Mouse (Mus musculus) intestine, embryonic 14.5 days (tissue): ENCODE results near the gene Psmd9. TPM values are rescaled to one million over a fixed set of nuclear protein-coding genes. Genes with fewer than 3 reads are reported as not detected.

Experiments used
- ATAC-seq: fragments of 200-750 bp; cut with Nextera tagmentation; replicated peaks from 2 replicates; pipeline ENCODE4 v1.8.0; 2017; ENCODE audit warnings: low read depth, moderate number of reproducible peaks, moderate TSS enrichment, moderate library complexity; ENCODE audit not compliant: low FRiP score, low TSS enrichment
- DNase-seq: peaks from one replicate; pipeline ENCODE4 v3.0.0-alpha.2; 2018; ENCODE audit warnings: low spot score
- H3K27ac ChIP-seq: fragments of 300-500 bp; sonication (generic); 2 replicates; pipeline ENCODE4 v1.5.1; 2014; ENCODE audit warnings: low read depth, mild to moderate bottlenecking, control low read depth
- H3K27me3 ChIP-seq: fragments of 300-500 bp; sonication (generic); replicated peaks from 2 replicates; pipeline ENCODE4 v1.6.1; 2014; ENCODE audit warnings: low read length, control low read depth; ENCODE audit not compliant: control insufficient read depth, insufficient read depth
- H3K36me3 ChIP-seq: fragments of 300-500 bp; sonication (generic); 2 replicates; pipeline ENCODE4 v1.6.1; 2014; ENCODE audit warnings: low read length, control low read depth; ENCODE audit not compliant: control insufficient read depth, insufficient read depth
- H3K4me1 ChIP-seq: fragments of 300-500 bp; sonication (generic); replicated peaks from 2 replicates; pipeline ENCODE4 v1.6.1; 2014; ENCODE audit warnings: low read length, control low read depth, mixed read lengths; ENCODE audit not compliant: control insufficient read depth, insufficient read depth
- H3K4me2 ChIP-seq: fragments of 300-500 bp; sonication (generic); 2 replicates; pipeline ENCODE4 v1.6.1; 2014; ENCODE audit warnings: low read length
- H3K4me3 ChIP-seq: fragments of 300-500 bp; sonication (generic); 2 replicates; pipeline ENCODE4 v1.5.1; 2014; ENCODE audit warnings: low read depth, low read length, control low read depth, mixed read lengths
- H3K9ac ChIP-seq: fragments of 300-500 bp; sonication (generic); 2 replicates; pipeline ENCODE4 v1.6.1; 2014; ENCODE audit warnings: mild to moderate bottlenecking, low read length
- H3K9me3 ChIP-seq: fragments of 300-500 bp; sonication (generic); 2 replicates; pipeline ENCODE4 v1.6.1; 2016; ENCODE audit warnings: low read length, control low read depth; ENCODE audit not compliant: control insufficient read depth
- WGBS: fragments of 180-500 bp; shearing (Covaris S2); extraction: QIAGEN DNeasy Blood & Tissue Kit; methylation state at CpG from one replicate; pipeline ENCODE4 v1.1.7; 2014; 5-methylcytosine and 5-hydroxymethylcytosine counted together
- polyA plus RNA-seq: library from polyadenylated mRNA; unstranded; fragments of >200 nt; fragmentation: Nextera tagmentation; extraction: Ambion mirVana; gene quantifications from 2 replicates; pipeline ENCODE4 v1.2.1, GENCODE M21; 2014

Gene Psmd9
- polyA plus RNA-seq, 1 experiment from 2014 or later: 58.6 TPM

DNA sequence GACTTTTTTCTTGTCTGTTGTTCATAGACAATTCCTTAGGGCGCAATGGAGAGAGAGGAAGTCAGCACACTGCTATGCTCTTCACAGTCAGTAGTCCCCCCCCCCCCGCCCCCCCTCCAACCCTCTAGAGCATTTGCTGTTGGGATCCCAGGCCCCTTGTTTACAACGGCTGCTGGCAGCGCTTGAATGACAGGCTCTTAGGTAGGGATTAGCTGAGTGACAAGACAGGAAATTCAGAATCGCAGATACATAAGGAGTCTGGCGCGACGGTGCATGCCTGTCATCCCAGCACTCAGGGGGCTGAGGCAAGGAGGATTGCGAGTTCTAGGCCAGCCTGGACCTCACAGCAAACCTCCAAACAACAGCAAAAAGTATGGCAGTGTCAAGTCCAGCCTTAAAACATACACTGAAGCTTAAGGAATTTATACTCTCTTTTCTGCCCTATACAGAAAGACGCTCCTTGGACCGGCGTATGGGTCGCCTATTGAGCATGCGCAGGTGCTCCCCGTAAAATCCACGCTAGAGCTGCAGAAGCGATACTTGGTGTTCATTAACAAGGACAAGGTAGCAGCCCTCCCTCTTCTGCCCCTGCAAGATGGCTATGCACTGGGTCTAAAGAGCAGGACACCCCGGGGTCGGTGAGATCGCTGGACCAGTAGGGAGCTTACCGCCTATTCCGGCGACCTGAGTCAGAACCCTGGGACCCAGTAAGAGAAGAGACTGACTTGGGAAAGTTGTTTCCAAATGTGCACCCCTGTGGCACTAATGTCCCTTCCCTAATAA, 128.0 kb downstream of the Psmd9 start:
- no peaks in the 10 kb centered on the region for H3K36me3 ChIP-seq
- H3K27me3 ChIP-seq: 0 out of 2 replicates have a peak, but pooled peaks cover 3% of the 10 kb centered on the region
- H3K4me2 ChIP-seq: no peak overlapping the region
- H3K9me3 ChIP-seq: no peaks in the 10 kb centered on the region
- no peak overlapping the region for H3K9ac ChIP-seq
- ATAC-seq: no peak
- no peak for DNase-seq
- H3K4me3 ChIP-seq: no peak overlapping the region
- 56% methylated on average over 23 of the region's 23 CpGs for WGBS
- no peak overlapping the region for H3K27ac ChIP-seq
- H3K4me1 ChIP-seq: no peaks in the 10 kb centered on the region

- H3K4me2 ChIP-seq: no peak overlapping the region
- WGBS: 82% methylated on average over 7 of the region's 7 CpGs
- H3K4me1 ChIP-seq: no peaks in the 10 kb centered on the region
- ATAC-seq (no peak), DNase-seq (no peak)
- no peak overlapping the region for H3K27ac ChIP-seq
- no peak overlapping the region for H3K4me3 ChIP-seq
- no peaks in the 10 kb centered on the region for H3K9me3 ChIP-seq
- H3K36me3 ChIP-seq: no peaks in the 10 kb centered on the region
- 0 out of 2 replicates have a peak, but pooled peaks cover 3% of the 10 kb centered on the region for H3K27me3 ChIP-seq
- H3K9ac ChIP-seq: no peak overlapping the region
Measured at GRCm38 (mm10) chr5:123297830-123298229, 128.6 kb downstream of the Psmd9 start.

GRCm38 (mm10) chr5:123298526-123298925, 129.3 kb downstream of the Psmd9 start:
- Histone ChIP-seq H3K9me3 (no peaks in the 10 kb centered on the region), H3K27me3 (0 out of 2 replicates have a peak, but pooled peaks cover 3% of the 10 kb centered on the region), H3K4me2 (no peak overlapping the region), H3K9ac (no peak overlapping the region), H3K4me1 (no peaks in the 10 kb centered on the region), H3K4me3 (no peak overlapping the region), H3K36me3 (no peaks in the 10 kb centered on the region), H3K27ac (no peak overlapping the region)
- ATAC-seq (no peak), DNase-seq (no peak)
- 88% methylated on average over 6 of the region's 6 CpGs for WGBS

Other genes starting within 250 kb of the Psmd9 start
- 31.7 and 37.4 TPM in 2 replicates for gene Kdm2b, start 179.6 kb upstream of the Psmd9 start, polyA plus RNA-seq
- 15.6 and 17.7 TPM in 2 replicates for gene Orai1, start 154.3 kb upstream of the Psmd9 start, polyA plus RNA-seq
- 0.54 and 1.5 TPM in 2 replicates for gene Morn3, start 122.4 kb upstream of the Psmd9 start, polyA plus RNA-seq
- gene Tmem120b, start 101.0 kb upstream of the Psmd9 start, polyA plus RNA-seq: 8.9 and 10.0 TPM in 2 replicates
- gene Rhof, start 36.7 kb upstream of the Psmd9 start, polyA plus RNA-seq: 1.5 and 1.9 TPM in 2 replicates
- 10.3 and 10.6 TPM in 2 replicates for gene Setd1b, start 27.2 kb upstream of the Psmd9 start, polyA plus RNA-seq
- 1.3 and 1.9 TPM in 2 replicates for gene Hpd, start 13.3 kb downstream of the Psmd9 start, polyA plus RNA-seq
- 1.1 and 1.8 TPM in 2 replicates for gene Wdr66, start 82.7 kb downstream of the Psmd9 start, polyA plus RNA-seq
- gene Bcl7a, start 174.4 kb downstream of the Psmd9 start, polyA plus RNA-seq: 21.1 and 24.0 TPM in 2 replicates
- gene Mlxip, start 225.4 kb downstream of the Psmd9 start, polyA plus RNA-seq: 26.5 and 29.1 TPM in 2 replicates